Mouse (Mus musculus) ovary, postnatal 36 days (tissue): Measurements from ENCODE around the gene Sytl3.

Experiments used
- DNase-seq: peaks from one replicate; pipeline ENCODE4 v3.0.0; 2022; ENCODE audit warnings: low spot score, mixed read lengths

The Sytl3 gene

DNA sequence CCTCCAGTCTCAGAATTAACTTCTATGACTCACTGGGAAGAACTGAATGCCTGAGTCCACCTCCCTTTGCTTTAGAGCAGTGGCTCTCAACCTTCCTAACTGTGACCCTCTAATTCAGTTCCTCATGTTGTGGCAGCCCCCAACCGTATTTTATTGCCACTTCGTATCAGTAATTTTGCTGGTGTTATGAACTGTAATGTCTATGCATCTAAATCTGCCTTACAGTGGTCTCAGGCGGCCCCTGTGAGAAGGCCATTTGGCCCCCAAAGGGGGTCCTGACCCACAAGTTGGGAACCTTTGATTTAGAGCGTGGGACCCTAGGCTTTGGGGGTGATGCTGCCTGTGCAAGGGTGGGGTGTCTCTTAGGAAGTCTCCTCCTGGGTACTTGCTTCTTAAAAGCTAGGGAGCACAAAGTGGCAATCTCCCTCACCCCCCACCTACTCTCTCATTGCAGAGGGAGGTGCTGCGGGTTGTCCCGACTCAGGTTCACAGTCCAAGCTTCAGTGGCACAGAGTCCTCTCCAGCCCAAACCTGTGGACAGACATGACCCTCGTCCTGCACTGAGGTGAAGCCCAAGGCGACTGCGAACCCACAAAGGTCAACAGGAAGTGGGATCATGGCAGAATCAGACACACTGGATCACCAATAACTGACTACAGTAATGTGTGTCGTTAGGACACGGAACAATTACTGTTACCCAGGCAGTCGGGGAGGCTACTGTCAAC, 78.5 kb downstream of the Sytl3 start:
- DNase-seq: no peak

DNA sequence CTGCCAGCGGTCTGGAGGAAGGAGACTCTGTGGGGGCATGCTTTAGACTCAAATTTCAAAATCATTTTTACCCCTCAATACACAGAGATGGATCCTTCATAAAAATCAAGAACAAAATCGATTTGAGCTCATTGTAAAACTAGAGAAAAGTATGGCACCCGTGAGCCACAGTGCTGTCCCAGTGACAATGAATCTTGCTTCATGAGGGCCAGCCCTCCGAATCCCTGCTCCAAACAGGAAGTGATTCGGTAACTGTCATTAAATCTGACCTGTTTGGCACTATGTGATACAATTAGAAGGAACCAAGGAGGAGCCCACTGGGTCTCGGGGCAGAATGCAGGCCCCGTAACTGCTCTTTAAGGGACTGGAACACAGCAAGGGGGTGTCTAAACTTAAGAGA, 79.9 kb downstream of the Sytl3 start:
- no peak for DNase-seq

DNA sequence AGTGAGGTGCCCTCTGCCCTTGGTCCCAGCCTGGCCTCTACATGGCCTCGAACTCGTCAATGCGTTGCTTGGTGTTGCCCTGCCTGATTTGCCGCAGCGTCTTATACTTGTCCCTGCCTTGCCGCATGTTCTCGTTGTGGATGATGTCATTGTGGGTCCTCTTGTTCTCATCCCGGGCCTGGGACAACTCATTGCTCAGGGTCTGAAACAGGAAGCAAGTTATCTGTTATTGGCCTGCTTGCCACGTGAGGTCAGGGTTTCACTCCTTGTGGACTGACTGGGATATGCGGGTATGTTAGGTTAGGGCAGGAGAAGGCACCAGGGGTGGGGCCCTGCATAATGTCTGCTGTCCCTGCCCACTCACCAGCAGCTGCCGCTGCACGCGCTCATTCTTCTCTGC, 80.4 kb downstream of the Sytl3 start:
- DNase-seq: no peak

DNA sequence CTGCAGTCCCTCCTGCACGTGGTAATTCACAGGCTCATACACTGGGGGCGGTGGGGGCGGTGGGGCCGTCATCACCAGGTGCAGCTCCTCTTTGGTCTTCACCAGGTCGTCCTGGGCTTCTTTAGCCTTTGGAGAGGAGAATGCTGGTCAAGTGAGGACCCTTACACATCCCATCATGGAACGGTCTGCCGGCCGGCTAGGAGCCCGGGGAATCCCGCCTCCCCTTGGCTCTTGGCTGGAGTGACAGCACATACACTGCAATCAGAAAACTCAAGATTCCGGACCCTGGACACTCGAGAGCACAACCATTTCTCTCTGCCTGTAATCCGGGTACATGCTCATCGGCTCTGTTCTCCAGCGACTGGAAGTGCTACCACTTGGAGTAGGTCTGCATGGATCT, 80.9 kb downstream of the Sytl3 start:
- DNase-seq: no peak

DNA sequence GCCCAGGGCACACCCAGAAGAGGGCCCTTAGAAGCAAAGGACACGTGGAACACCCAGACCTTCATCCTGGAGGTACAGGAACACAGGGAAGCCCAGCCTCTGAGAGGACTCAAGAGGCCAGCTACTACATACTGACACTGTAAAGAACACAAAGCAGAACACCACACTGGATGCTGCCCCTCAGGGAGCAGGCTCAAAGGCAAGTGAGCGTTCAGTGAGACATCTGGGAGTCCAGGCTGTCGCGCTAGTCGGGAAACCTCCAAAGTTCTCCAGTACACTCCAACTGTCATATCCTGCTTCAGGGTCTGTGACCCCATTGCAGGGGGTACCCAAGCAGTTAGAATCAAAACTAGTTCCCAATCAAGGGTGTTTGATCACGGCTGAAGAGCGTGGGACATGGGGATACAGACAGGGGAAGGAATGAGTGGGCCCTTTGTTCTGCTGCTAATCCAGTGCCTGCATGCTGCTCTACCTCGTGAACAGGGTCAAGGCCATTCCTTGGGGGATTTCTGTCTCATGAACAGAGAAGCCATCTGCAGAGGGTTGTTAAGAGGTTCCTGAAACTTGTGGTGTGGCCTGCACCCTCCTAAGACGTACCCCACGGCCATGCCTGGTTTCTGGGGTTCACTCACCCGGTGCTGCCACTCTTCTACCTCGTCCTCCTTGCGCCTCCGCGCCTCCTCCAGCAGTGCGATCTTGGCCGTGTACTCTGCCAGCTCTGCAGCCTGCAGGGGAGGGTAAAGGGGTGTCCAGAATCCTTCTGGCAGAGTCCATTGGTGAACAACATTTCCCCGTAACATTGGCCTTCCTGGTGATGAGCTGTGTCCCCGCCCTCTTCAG, 81.7 kb downstream of the Sytl3 start:
- DNase-seq: peak; percentile 3

DNA sequence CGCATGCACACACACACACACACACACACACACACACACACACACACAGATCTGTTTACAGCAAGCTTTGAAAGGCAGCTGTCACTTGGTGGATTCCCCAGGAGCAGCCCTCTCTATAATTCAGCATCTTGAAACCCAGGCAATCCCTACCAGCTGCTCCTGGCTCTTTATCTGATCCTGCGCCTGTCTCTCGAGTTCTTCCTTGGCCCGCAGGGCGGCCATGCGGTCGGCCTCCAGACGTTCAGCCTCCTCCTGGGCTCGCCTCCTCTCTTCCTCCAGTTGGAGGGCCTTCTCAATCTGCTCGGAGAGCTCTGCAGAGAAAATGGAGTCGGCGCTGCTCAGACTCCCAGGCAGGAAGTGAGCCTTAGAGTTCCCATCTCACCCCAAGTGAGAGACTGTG, 82.4 kb downstream of the Sytl3 start:
- DNase-seq: no peak

DNA sequence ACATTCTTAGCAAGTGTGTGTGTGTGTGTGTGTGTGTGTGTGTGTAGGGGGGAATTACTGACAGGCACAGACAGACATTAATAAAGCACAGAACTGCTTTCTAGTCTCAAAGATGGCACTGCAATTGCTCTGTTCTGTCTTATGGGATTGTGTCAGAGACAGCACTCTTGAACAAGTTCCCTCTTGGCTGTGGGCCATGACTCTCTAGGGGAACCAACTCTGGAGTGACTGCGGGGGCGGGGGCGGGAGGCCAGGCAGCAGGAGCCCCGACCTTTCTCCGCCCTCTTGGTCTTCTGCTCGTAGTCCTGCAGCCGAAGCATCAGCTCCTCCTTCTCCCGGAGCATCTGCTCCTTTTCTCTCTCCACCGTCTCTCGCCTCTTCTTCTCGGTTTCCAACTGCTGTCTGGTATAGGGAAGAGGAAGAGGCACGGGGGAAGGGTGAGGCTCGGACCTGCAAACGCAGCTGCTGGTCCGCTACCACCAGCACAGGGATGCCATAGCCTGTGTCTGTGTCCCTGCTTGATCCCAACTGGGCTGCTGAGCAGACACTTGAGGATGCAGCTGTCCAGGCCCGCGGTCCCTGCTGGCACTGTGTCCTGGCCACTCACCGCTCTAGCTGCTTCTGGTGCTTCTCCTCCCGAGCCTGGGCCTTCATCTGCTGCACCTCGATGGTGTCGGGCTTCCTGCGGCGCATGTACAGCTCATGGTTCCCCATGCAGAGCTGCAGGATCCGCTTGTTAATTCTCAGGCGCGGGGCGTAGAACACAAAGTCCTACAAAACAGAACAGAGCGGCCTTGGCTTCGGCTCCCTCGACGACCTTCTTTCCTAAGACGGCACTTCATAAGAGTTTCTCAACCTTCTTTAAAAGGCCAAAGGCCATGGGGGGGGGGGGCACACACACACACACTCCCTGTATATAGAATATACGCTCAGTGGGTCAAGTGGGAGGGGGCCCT, 83.5 kb downstream of the Sytl3 start:
- peak; percentile 12 for DNase-seq

DNA sequence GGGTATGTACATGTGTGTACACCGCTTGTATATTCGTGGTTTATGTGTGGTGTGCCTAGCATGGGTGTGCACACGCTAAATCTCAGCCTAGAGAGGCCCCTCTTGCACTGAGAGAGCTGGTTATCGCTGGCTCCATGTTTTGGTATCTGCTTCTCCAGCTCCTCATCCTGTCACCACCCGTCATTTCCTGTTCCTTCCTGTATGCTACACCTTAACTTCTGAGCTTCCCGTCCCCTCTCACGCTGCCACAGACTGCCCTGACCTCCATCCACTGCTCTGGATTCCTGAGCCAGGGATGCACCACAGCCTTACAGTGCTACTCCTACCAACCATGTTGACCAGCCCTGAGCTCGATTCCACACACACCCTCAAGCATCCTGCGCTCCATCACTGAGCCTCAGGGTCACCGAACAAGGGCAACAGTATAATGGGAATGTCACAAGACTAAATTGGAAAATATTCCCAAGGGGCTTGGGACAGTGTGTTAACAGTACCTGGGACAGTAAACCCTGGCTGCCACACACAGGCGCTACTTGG, 84.2 kb downstream of the Sytl3 start:
- no peak for DNase-seq

DNA sequence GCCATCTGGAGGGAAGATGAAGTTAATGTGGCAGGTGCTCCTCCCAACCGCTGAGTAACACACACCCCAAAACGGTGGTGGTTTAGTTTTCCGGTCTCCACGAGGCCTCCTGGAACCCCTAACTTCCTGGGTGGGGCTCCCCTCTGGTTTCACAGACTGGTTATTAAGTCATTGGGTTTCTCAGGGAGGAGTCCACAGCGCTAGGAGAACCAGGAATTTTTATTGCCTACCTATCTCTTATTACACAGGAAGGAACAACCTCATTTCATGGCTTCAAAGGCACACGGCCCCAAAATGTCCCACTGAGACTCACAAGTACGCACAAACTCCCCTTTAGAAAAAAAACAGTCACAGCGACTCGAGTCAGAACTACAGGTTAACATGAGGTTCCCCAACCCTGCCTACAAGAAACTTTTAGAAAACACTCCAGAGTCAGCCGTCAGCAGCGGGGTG, 84.9 kb downstream of the Sytl3 start:
- DNase-seq: no peak

DNA sequence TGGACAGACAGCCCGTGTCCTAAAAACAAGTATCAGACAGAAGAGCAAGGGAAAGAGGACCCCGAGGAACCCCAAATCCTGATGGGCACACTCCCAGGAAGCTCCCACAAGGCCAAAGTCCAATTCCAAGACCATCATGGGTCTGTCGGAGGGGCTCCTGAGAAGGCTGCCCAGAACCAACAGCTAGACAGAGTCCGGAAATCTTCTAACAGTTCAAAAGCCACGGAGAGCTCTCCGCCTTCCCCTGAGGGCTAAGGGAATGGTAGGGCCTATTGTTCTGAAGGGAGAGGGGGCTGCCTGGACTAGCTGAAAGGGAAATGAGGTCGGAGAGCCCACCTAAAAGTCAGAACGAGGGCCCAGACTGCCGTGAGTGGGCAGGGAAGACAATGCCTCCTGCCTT, 85.5 kb downstream of the Sytl3 start:
- DNase-seq: no peak

DNA sequence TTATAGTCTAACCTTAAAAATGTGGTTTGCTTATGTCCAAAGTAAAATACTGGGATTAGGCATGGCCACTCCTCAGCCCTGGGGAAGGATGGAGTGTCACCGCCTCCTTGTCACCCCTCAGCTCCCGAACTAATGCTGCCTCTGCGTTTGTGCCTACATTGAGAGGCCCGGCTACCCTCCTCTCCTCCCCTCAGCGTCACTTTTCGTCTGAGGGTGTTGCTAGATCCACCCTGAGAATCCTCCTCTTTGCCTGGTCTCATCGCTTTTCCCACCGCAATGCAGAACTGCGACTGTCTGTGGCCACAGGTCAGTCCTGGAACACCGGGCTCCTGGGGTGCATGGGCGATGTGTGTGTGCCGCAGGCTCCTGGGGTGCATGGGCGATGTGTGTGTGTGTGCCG, 86.0 kb downstream of the Sytl3 start:
- no peak for DNase-seq

DNA sequence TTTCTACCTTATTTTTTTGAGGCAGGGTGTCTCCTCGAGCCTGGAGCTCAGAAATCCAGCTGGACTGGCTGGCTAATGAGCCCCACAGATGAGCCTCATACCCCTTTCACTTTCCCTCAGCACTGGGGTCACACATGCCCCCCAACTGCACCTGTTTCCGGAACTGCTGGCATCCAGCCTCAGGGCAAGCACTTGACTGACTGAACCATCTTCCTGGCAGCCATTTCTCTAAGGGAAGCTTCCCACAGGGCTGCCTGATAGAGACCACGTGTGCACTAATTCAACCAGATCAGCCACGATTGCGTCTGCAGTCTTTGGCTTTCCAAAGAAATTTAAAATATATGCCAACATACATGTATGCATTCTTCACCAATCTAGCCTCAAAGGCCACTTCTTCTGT, 86.6 kb downstream of the Sytl3 start:
- no peak for DNase-seq

DNA sequence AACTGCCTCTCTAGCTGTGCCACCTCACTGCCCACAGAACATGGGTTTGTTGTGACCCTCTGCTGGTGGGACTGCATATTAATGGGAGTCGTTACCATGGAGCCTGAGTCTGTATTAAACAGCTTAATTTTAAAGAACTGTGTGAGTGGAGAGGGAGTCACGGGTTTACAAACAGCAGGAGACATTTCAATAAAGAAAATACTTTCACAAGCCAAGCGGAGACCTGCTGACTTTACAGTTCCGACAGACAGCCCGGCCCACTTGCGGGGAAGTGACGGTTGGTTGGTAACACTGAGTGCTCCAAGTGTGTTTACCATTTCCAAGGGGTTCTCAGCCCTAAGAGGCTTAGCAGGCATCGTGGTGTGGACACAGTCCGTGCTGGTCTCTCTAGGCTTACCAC, 87.1 kb downstream of the Sytl3 start:
- DNase-seq: peak; percentile 3

DNA sequence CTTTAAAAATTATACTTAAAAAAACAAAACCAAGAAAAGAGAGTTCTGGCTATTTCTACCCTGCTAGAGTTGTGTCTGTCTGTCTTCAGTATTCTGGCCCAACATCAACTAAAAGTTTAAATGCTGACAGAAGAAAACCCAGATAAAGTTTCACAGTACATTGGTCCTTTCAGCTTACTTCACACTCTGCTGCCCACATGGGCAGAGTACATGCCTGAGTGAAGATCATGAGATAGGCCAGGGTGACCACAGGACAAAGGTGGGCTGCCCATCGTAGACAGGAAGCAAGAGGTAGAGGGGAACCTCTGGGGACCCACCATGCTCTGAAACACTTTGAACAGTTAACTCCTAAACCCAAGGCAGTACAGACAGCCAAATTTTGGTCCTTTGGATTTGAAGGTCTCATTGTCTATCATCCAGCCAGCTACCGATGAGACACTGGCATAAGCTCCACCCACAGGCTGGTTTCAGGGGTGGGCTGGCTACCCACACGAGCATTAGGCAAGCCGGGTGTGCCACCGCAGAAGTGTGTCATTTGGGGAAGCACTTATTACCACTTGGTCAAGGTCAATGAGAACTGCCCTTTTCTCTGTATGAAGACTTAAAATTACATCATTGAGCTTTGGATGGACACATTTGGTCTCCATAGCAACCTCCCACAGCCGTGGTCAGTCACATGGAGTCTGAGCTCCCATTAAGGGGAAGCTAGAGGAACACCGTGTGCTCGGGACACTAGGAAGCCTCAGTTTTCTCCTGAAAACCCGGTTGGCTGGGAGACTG, 87.7 kb downstream of the Sytl3 start:
- DNase-seq: peak; percentile 6

DNA sequence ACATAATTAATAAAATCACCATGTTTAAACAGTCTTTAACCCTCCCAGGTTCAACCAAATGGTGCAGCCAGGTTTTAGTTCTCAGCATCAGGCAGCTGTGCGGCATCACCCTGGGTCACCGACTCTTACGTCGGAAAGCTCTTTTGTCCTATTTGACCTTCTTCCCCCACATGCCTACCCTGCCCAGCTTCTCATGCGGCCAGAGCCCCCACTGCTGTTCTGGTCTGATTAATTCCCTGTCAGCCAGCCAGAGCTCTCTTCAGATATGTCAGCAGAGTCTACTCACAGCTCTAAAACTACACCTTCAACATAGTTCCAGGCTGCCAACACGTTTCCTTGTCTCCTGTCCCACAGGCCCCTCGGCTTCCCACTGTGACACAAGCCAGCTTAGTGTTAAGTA, 88.6 kb downstream of the Sytl3 start:
- no peak for DNase-seq

DNA sequence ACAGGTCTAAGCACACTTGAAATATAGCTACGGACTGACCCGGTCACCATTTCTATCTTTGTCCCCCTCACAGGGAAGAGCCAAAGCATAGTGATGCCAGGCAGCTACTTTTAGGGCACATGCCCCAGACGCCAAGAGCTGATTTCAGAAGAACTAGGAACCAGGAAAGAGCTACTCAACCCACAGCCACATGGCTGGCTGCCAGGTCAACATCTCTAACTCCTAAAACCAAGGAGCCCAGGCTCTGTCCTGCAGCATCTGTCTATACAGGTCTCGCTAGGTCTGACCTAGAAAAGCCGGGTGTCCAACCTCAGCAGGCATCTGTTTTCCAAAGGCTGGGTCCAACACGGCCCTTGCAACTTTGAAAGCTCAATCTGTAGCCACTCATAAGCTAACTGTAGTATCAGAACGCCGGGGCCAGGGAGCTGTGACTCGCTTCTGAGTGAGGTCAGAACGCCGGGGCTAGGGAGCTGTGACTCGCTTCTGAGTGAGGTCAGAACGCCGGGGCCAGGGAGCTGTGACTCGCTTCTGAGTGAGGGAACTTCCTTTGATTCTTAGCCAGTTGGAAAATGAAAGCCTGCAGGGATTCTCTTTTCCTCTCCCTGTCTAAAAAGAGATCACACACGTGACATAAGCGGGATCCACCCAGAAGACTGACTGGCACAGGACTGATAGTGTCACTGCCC, 90.0 kb downstream of the Sytl3 start:
- DNase-seq: peak; percentile 3

DNA sequence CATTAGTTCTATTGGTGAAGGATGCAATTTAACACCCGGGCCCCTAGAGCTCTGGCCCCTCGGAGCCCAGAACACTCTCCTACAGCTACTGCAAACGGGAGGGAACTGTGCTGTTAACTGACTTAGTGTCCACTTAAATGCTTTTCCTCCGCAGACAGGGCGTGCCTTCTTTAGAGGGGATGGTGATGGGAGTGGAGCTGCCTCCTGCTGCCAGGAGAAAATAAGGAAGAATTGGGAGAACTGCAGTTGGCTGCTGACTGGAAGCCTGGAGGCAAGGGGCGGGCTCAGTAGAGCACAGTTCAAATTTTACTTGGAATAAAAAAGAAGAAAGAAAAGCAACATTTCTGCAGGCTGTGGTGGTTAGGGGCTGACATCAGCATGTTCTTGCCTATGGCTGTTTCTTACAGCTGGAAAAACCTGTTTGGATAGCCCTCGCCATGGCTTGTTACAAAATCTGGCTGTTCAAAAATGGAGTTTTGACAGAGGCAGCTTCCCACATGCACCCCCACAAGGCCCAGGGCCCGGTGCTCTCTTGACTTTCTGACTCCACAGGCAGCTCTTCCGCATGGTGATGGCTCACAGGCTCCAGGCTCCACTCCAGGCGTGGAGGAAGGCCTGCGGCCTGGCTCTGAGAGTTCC, 92.4 kb downstream of the Sytl3 start:
- no peak for DNase-seq

DNA sequence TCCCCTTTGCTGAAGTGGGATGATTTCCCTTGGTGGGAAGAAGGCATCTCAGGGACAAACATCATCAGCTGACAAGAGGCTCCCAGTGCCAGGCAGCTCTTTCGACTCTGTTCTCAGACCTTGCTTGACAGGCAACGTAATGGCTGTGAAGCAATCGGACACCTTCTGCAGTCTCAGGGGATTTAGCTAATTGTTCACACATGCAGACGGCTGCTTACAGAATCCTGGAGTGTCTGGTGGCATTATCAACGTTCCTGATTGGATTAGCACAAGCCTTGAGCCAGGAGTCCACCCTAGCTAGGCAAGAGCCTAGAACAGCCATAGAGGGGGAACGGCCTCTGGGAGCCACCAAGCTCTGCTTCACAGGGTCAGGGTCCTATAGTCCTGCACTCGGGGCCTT, 93.5 kb downstream of the Sytl3 start:
- no peak for DNase-seq

DNA sequence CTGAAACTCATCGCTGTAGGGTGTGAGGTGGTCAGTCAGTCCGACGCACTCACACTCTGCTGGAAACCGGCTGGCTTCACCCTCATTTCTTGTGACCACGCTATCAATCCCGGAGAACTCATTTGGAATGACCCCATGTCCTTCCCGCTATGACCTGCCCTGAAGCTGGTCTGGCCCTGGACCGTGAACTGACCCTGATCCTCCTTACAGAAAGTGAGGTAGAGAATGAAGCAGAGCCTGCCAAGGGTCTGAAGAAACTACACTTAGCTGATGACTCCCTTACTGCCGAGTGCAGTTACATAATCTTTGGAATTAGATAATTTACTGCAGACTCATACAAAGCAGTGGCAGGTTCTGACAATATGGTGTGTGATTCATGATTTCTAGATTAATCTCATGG, 96.3 kb downstream of the Sytl3 start:
- DNase-seq: no peak

DNA sequence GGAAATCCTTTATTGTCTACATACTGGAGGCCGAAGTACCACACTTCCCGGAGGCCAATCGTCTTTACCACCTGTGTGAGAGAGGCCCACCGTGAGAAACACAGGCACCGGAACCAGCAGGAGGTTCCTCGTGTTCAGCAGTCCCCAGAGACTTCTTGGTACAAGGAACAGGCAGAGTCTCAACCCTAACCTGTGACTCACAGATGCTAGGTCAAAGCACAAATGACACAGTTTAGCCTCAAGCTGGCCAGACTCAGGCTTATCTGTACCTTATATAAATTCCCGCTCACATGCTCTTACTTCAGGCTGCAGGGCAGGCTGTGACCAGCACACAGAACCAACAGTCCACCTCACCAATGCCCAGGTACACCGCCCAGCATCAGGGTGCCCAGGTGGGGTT, 97.0 kb downstream of the Sytl3 start:
- DNase-seq: no peak
